Mouse (Mus musculus): ENCODE data around the gene Exosc8. TPM values are rescaled to one million over a fixed set of nuclear protein-coding genes. Genes with fewer than 3 reads are reported as not detected.
A peak's percentile ranks its signal among the peaks of the same experiment; 100 is the strongest.

Gene Exosc8
- polyA plus RNA-seq, 1 experiment from 2014 or later: 76.0 TPM

DNA sequence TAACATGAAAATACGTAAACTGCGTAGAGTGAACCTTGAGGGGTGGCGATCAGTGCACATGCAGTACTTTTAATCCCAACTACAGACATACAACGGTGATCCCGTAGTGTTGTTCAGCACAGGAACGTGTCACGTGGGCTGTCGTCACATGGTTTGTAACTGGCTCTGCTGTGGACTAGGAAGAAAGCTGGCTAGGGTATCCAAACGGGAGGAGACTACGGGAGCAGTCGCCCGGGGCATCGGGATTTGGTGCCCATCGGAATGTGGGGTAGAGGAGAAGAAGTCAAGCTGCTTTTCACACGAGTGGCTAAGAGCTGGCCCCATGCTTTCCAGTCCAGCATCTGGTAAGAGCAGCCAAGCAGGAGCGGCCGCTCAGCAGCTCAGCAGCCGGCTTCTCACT, 29.2 kb upstream of the Exosc8 start:
- DNase-seq: peak; percentile 53
- peak overlapping the region; percentile 19; the same call in 1 of the 2 replicates for H3K4me3 ChIP-seq (replicated peaks; ENCODE audit: low read depth, low read length)

DNA sequence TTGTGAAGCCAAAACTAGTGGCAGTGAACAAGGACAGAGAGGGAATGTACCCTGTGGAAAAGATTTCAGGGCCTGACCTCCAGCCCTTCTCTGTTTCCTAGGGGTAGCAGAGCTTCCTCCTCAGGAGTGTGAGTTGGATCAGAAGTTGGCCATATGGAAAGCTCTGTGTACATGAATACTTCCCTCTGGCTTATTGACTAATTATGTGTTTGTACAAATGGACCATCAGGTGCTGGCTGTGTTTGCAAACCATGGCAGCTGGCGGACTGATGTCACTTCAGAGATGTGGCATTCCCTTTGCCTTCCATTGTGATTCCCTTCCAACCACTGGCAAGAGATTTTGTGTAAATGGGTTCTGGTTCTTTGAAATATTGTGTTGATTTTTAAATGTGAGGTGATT, 26.1 kb upstream of the Exosc8 start:
- Histone ChIP-seq H3K4me3 (replicated peaks; ENCODE audit: low read depth, low read length) (no peak overlapping the region), H3K27me3 (ENCODE audit: control insufficient read depth, insufficient read depth, low read length) (peaks cover 5% of the 10 kb centered on the region; the same call in 1 of the 2 replicates), H3K36me3 (ENCODE audit: control insufficient read depth, insufficient read depth, low read length) (no peaks in the 10 kb centered on the region), H3K4me1 (ENCODE audit: control insufficient read depth, insufficient read depth, low read length) (no peaks in the 10 kb centered on the region), H3K4me2 (ENCODE audit: low read length) (no peak overlapping the region), H3K9me3 (ENCODE audit: control insufficient read depth, low read length) (no peaks in the 10 kb centered on the region), H3K9ac (replicated peaks; ENCODE audit: low read length) (no peak overlapping the region), H3K27ac (replicated peaks; ENCODE audit: low read depth, low read length) (no peak overlapping the region)
- DNase-seq (no peak), ATAC-seq (ENCODE audit: low FRiP score, low TSS enrichment) (no peak)
- WGBS: 84% methylated on average over 1 of the region's 1 CpGs

More for the DNA sequence above, 29.2 kb upstream of the Exosc8 start:
- no peak overlapping the region; the same call in 1 of the 2 replicates for H3K9ac ChIP-seq (replicated peaks; ENCODE audit: low read length)
- 55% methylated on average over 18 of the region's 18 CpGs for WGBS
- ATAC-seq (ENCODE audit: low FRiP score, low TSS enrichment): peak; percentile 48; the same call in 1 of the 2 replicates
- H3K4me1 ChIP-seq (ENCODE audit: control insufficient read depth, insufficient read depth, low read length): no peaks in the 10 kb centered on the region
- H3K4me2 ChIP-seq (ENCODE audit: low read length): peak overlapping the region; percentile 36
- no peak overlapping the region for H3K27ac ChIP-seq (replicated peaks; ENCODE audit: low read depth, low read length)
- H3K36me3 ChIP-seq (ENCODE audit: control insufficient read depth, insufficient read depth, low read length): no peaks in the 10 kb centered on the region
- no peaks in the 10 kb centered on the region for H3K27me3 ChIP-seq (ENCODE audit: control insufficient read depth, insufficient read depth, low read length)
- no peaks in the 10 kb centered on the region for H3K9me3 ChIP-seq (ENCODE audit: control insufficient read depth, low read length)

DNA sequence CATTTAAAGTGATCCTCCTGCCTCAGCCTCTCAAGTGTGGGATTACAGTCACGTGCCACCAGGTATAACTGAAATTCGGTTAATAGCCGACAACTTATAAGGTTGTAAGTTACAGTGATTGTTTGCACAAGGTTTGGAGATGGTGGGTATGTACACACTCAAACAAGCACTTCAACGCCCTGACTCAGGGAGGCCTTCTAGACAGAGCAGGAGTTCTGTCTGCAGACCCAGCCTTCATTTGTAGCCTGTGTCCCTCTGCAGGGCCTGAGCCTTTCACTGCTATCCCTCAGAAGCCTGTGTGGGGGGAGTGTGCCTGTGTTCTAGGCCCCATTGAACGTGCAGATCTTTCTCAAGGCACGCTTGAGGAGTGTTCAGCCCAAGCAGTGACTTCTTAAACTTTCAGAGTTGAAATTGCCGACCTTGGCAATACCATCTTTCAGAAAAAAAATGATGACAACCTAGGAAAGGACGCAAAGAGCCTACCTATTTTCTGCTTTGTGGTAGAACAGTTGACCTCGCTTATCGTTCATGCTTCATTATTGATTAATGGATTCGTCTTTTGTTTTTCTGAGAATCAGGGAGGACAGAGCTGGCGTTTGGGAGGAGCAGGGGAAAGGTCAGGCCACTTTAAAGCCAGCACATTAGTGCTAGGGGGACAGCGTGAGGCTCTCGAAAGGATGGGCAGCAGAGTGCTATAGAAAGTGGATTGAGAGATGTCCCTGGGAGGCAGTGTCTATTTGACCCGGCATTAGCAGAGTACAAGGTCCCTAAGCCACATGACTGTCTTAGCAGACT, 25.3 kb upstream of the Exosc8 start:
- Histone ChIP-seq H3K36me3 (ENCODE audit: control insufficient read depth, insufficient read depth, low read length) (no peaks in the 10 kb centered on the region), H3K9me3 (ENCODE audit: control insufficient read depth, low read length) (no peaks in the 10 kb centered on the region), H3K4me3 (replicated peaks; ENCODE audit: low read depth, low read length) (no peak overlapping the region), H3K27ac (replicated peaks; ENCODE audit: low read depth, low read length) (no peak overlapping the region), H3K4me2 (ENCODE audit: low read length) (no peak overlapping the region), H3K27me3 (ENCODE audit: control insufficient read depth, insufficient read depth, low read length) (peaks cover 5% of the 10 kb centered on the region; the same call in 1 of the 2 replicates), H3K4me1 (ENCODE audit: control insufficient read depth, insufficient read depth, low read length) (peaks cover 7% of the 10 kb centered on the region; the same call in 1 of the 2 replicates), H3K9ac (replicated peaks; ENCODE audit: low read length) (no peak overlapping the region)
- WGBS: 52% methylated on average over 15 of the region's 15 CpGs
- ATAC-seq (ENCODE audit: low FRiP score, low TSS enrichment) (no peak), DNase-seq (no peak)

DNA sequence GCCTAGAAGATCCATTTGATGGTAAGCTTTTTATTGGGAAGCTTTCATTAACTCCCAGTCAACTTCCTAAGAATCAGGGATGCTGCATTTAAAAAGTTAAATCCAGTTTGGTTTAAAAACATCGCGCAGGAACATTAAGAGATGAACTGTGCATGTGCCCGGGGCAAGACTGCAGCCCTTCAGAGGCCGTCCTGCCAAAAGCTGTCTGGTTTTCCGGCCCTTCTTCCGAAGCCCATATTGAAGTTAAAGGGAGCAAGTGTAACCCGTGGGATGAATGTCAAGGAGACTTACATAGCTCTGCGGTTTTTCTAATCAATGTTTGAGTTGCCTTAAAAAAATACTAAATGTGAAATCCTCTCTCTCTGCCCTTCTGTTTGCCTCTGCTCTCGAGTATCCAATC, 24.0 kb upstream of the Exosc8 start:
- Histone ChIP-seq H3K27ac (replicated peaks; ENCODE audit: low read depth, low read length) (no peak overlapping the region), H3K9ac (replicated peaks; ENCODE audit: low read length) (no peak overlapping the region), H3K9me3 (ENCODE audit: control insufficient read depth, low read length) (no peaks in the 10 kb centered on the region), H3K36me3 (ENCODE audit: control insufficient read depth, insufficient read depth, low read length) (no peaks in the 10 kb centered on the region), H3K27me3 (ENCODE audit: control insufficient read depth, insufficient read depth, low read length) (peaks cover 8% of the 10 kb centered on the region; the same call in 1 of the 2 replicates), H3K4me1 (ENCODE audit: control insufficient read depth, insufficient read depth, low read length) (peaks cover 13% of the 10 kb centered on the region; the same call in 1 of the 2 replicates), H3K4me3 (replicated peaks; ENCODE audit: low read depth, low read length) (no peak overlapping the region), H3K4me2 (ENCODE audit: low read length) (no peak overlapping the region)
- WGBS: 81% methylated on average over 9 of the region's 9 CpGs
- DNase-seq (no peak), ATAC-seq (ENCODE audit: low FRiP score, low TSS enrichment) (no peak)

DNA sequence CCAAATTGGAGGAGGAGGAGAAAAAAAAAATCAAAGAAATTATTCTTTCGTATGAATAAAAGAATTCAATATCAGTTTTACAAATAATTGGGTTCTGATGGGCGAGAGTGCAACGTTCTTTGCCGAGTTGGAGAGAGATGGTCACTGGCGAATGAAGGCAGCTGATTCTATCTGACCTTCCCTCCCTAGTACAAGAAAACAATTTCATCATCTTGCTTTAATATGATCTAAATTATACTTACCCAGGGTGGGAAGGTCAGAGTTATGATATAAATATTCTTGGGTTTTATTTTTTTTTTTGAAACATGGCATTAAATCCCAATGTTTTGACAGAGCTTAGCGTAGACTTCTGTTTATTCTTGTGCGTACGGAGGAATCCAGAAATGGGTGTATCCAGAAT, 22.3 kb upstream of the Exosc8 start:
- Histone ChIP-seq H3K4me1 (ENCODE audit: control insufficient read depth, insufficient read depth, low read length) (peaks cover 13% of the 10 kb centered on the region; the same call in 1 of the 2 replicates), H3K9me3 (ENCODE audit: control insufficient read depth, low read length) (no peaks in the 10 kb centered on the region), H3K27ac (replicated peaks; ENCODE audit: low read depth, low read length) (no peak overlapping the region), H3K27me3 (ENCODE audit: control insufficient read depth, insufficient read depth, low read length) (peaks cover 8% of the 10 kb centered on the region; the same call in 1 of the 2 replicates), H3K36me3 (ENCODE audit: control insufficient read depth, insufficient read depth, low read length) (no peaks in the 10 kb centered on the region), H3K4me2 (ENCODE audit: low read length) (no peak overlapping the region), H3K9ac (replicated peaks; ENCODE audit: low read length) (no peak overlapping the region), H3K4me3 (replicated peaks; ENCODE audit: low read depth, low read length) (no peak overlapping the region)
- 82% methylated on average over 8 of the region's 8 CpGs for WGBS
- DNase-seq: no peak
- no peak for ATAC-seq (ENCODE audit: low FRiP score, low TSS enrichment)

DNA sequence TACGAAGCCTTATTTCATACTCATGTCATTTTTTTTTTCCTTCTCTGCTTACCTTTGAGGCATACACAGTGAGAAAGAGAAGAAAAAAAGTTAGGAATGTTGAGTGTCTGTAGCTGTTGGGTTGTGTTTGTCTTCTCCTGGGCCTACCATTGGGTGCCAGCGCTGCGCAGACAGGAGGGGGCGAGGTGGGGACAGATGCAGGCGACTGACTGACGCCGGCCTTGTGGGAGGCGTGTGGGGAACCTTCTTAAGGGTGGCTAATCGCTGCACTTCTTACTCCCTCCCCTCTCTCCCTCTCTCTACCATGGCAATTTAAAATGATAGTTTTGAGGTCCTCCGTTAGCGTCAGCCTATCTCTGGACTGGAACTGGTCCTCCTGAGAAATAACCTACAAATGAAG, 20.9 kb upstream of the Exosc8 start:
- peak overlapping the region; percentile 57 for H3K4me3 ChIP-seq (replicated peaks; ENCODE audit: low read depth, low read length)
- H3K36me3 ChIP-seq (ENCODE audit: control insufficient read depth, insufficient read depth, low read length): peaks cover 5% of the 10 kb centered on the region
- DNase-seq (peak; percentile 24), ATAC-seq (ENCODE audit: low FRiP score, low TSS enrichment) (no peak)
- peaks cover 13% of the 10 kb centered on the region; the same call in 1 of the 2 replicates for H3K4me1 ChIP-seq (ENCODE audit: control insufficient read depth, insufficient read depth, low read length)
- peaks cover 8% of the 10 kb centered on the region; the same call in 1 of the 2 replicates for H3K27me3 ChIP-seq (ENCODE audit: control insufficient read depth, insufficient read depth, low read length)
- no peak overlapping the region for H3K27ac ChIP-seq (replicated peaks; ENCODE audit: low read depth, low read length)
- peak overlapping the region; percentile 100 for H3K4me2 ChIP-seq (ENCODE audit: low read length)
- peak overlapping the region; percentile 67; the same call in 1 of the 2 replicates for H3K9ac ChIP-seq (replicated peaks; ENCODE audit: low read length)
- no peaks in the 10 kb centered on the region for H3K9me3 ChIP-seq (ENCODE audit: control insufficient read depth, low read length)
- WGBS: 1% methylated on average over 11 of the region's 11 CpGs

DNA sequence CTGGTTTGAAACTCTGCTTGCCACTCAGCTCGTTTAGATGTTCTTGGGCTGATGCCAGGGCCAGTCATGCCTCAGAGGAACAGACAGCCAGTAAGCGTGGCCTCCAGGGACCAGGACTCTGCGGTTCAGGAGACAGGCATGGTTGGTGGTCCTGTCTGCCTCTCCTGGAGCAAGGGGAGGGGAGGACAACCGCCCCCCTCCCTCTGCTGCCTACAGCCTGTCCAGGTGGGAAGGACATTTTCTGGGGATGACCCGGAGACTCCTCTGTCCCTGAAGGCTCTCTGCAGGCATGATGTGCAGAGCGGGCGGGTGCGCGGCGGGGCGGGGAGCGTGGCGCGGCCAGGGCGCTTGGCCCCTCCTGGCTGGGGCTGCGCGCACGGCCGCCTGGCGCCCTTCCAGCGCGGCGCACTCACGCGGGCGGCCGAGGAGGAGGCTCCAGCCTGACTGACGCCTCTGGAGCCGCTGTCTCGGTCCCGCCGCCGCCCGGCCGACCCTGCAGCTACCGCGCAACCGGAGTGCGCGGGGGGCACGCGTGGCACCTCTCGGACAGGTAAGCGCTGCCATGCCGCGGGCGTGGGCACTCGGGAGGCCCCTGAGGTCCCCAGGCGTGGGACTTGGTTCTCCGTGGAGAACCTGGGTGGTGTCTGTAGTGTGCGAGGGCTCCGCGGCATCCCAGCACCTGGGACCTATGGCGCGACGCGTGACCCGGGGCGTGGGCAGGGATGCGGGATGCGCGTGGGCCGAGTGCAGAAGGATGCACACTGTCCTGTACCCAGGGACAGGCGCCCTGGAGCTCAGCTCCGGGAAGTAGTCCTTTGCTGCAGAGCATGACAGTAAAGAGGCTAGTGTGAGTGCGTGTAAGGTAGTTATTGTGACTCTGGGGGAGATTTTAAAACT, 20.2 kb upstream of the Exosc8 start, which contains the start of gene Smad9:
Gene Smad9 (plus strand): TSS at position 438 of the 897 bp plus-strand sequence.
- Histone ChIP-seq H3K27ac (replicated peaks; ENCODE audit: low read depth, low read length) (no peak within 1 kb of the TSS; the same call in 1 of the 2 replicates), H3K9ac (replicated peaks; ENCODE audit: low read length) (peak within 1 kb of the TSS; percentile 67), H3K4me1 (ENCODE audit: control insufficient read depth, insufficient read depth, low read length) (peaks cover 13% of the 10 kb centered on the region; the same call in 1 of the 2 replicates), H3K4me3 (replicated peaks; ENCODE audit: low read depth, low read length) (peak within 1 kb of the TSS; percentile 57), H3K9me3 (ENCODE audit: control insufficient read depth, low read length) (no peaks in the 10 kb centered on the region), H3K27me3 (ENCODE audit: control insufficient read depth, insufficient read depth, low read length) (peaks cover 8% of the 10 kb centered on the region; the same call in 1 of the 2 replicates), H3K36me3 (ENCODE audit: control insufficient read depth, insufficient read depth, low read length) (peaks cover 10% of the 10 kb centered on the region), H3K4me2 (ENCODE audit: low read length) (peak within 1 kb of the TSS; percentile 100)
- peak; percentile 83 for ATAC-seq (ENCODE audit: low FRiP score, low TSS enrichment)
- DNase-seq: peak; percentile 82
- WGBS: under 1% methylated on average over 65 of the region's 66 CpGs

DNA sequence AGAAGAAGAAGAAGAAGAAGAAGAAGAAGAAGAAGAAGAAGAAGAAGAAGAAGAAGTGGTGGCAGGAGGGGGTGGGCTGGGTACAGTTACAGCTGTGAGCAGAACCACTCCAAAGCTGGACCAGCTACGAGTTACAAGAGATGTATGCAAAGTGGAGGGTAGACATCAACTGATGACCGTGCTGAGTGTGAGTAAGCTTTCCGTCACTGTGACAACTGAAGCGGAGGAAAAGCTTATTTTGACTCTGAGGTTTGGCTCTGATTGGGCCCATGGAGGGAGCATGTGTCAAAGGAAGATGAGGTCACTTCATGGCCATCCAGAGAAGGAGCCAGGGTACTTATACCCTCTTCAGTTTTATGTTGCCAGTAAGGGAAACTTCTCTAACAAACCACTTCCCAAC, 18.2 kb upstream of the Exosc8 start:
- DNase-seq: no peak
- 85% methylated on average over 4 of the region's 4 CpGs for WGBS
- Histone ChIP-seq H3K27me3 (ENCODE audit: control insufficient read depth, insufficient read depth, low read length) (peaks cover 8% of the 10 kb centered on the region; the same call in 1 of the 2 replicates), H3K4me3 (replicated peaks; ENCODE audit: low read depth, low read length) (no peak overlapping the region), H3K9ac (replicated peaks; ENCODE audit: low read length) (no peak overlapping the region), H3K27ac (replicated peaks; ENCODE audit: low read depth, low read length) (no peak overlapping the region), H3K4me2 (ENCODE audit: low read length) (no peak overlapping the region), H3K4me1 (ENCODE audit: control insufficient read depth, insufficient read depth, low read length) (peaks cover 13% of the 10 kb centered on the region; the same call in 1 of the 2 replicates), H3K36me3 (ENCODE audit: control insufficient read depth, insufficient read depth, low read length) (peaks cover 29% of the 10 kb centered on the region), H3K9me3 (ENCODE audit: control insufficient read depth, low read length) (no peaks in the 10 kb centered on the region)
- ATAC-seq (ENCODE audit: low FRiP score, low TSS enrichment): no peak

Measured in midbrain, embryonic 14.5 days (tissue).